Mouse (Mus musculus): ENCODE data around the gene Gripap1.

Gene Gripap1

GRCm38 (mm10) chrX:7789542-7790136 lies at the start of gene Gripap1:
Gene Gripap1, plus strand, starts transcription at chrX:7789765.
- DNase-seq, result peak; percentile 84

GRCm38 (mm10) chrX:7740082-7740819 lies 49.3 kb upstream of the Gripap1 start:
- DNase-seq, result peak; percentile 42

- DNase-seq, result peak; percentile 27
Measured at GRCm38 (mm10) chrX:7741103-7741502, 48.5 kb upstream of the Gripap1 start.

GRCm38 (mm10) chrX:7743470-7743869 lies 46.1 kb upstream of the Gripap1 start:
- no peak for DNase-seq

- no peak for DNase-seq
Measured at GRCm38 (mm10) chrX:7744940-7745339, 44.6 kb upstream of the Gripap1 start.

GRCm38 (mm10) chrX:7745429-7745828 lies 44.1 kb upstream of the Gripap1 start:
- no peak for DNase-seq

GRCm38 (mm10) chrX:7750432-7751116 lies 39.0 kb upstream of the Gripap1 start, which contains the start of gene Ccdc120:
Gene Ccdc120, minus strand, starts transcription at chrX:7750905.
- peak; percentile 70 for DNase-seq

- DNase-seq, result peak; percentile 61
Measured at GRCm38 (mm10) chrX:7753627-7754026, 35.9 kb upstream of the Gripap1 start.

- peak; percentile 97 for DNase-seq
Measured at GRCm38 (mm10) chrX:7762137-7762920, 27.2 kb upstream of the Gripap1 start, which contains the start of gene Tfe3. Gene Tfe3, plus strand, starts transcription at chrX:7762560.

- DNase-seq, result no peak
Measured at GRCm38 (mm10) chrX:7762921-7763197, 26.7 kb upstream of the Gripap1 start.

GRCm38 (mm10) chrX:7763631-7764393 lies 25.8 kb upstream of the Gripap1 start:
- peak; percentile 58 for DNase-seq

GRCm38 (mm10) chrX:7764657-7765280 lies 24.8 kb upstream of the Gripap1 start:
- DNase-seq, result no peak

GRCm38 (mm10) chrX:7765281-7765670 lies 24.3 kb upstream of the Gripap1 start:
- DNase-seq, result peak; percentile 24

- peak; percentile 76 for DNase-seq
Measured at GRCm38 (mm10) chrX:7765764-7766163, 23.8 kb upstream of the Gripap1 start.

- DNase-seq, result no peak
Measured at GRCm38 (mm10) chrX:7769302-7770017, 20.1 kb upstream of the Gripap1 start.

- DNase-seq, result peak; percentile 34
Measured at GRCm38 (mm10) chrX:7772766-7773165, 16.8 kb upstream of the Gripap1 start.

- DNase-seq, result no peak
Measured at GRCm38 (mm10) chrX:7775501-7776205, 13.9 kb upstream of the Gripap1 start.

GRCm38 (mm10) chrX:7776329-7777082 lies 13.1 kb upstream of the Gripap1 start:
- DNase-seq, result peak; percentile 64

- no peak for DNase-seq
Measured at GRCm38 (mm10) chrX:7778450-7779244, 10.9 kb upstream of the Gripap1 start.

All from lung, postnatal 10 days (tissue).